Mouse (Mus musculus): ENCODE results near the gene Zfp663. TPM values are rescaled to one million over a fixed set of nuclear protein-coding genes. Genes with fewer than 3 reads are reported as not detected.
A peak's percentile ranks its signal among the peaks of the same experiment; 100 is the strongest.

The Zfp663 gene
- polyA plus RNA-seq, 1 experiment from 2014 or later = 0.58 TPM

- H3K9ac ChIP-seq (ENCODE audit: low read depth, low read length) = no peak overlapping the region
- peak; percentile 81 for DNase-seq (ENCODE audit: low spot score)
- H3K4me1 ChIP-seq (replicated peaks; ENCODE audit: insufficient read depth, low read length) = peaks cover 76% of the 10 kb centered on the region
- H3K36me3 ChIP-seq (ENCODE audit: insufficient read depth, low read length) = peaks cover 4% of the 10 kb centered on the region; the same call in 1 of the 2 replicates
- no peak for TF ChIP-seq CTCF (IDR thresholded peaks at IDR 0.05; ENCODE audit: low read depth)
- H3K27ac ChIP-seq = peak overlapping the region; percentile 87
- 45% methylated on average over 12 of the region's 12 CpGs for WGBS
- ATAC-seq (replicated peaks; ENCODE audit: low FRiP score, low read depth) = no peak
- no peaks in the 10 kb centered on the region for H3K27me3 ChIP-seq (ENCODE audit: insufficient read depth, low read length)
- no peaks in the 10 kb centered on the region for H3K9me3 ChIP-seq (replicated peaks; ENCODE audit: low read length)
- H3K4me3 ChIP-seq (replicated peaks; ENCODE audit: low read depth, low read length) = no peak overlapping the region
- H3K4me2 ChIP-seq (ENCODE audit: low read length) = peak overlapping the region; percentile 32; the same call in 1 of the 2 replicates
Observed at GRCm38 (mm10) chr2:165320531-165321150, 47.9 kb downstream of the Zfp663 start.

- no peak overlapping the region for H3K9ac ChIP-seq (ENCODE audit: low read depth, low read length)
- H3K36me3 ChIP-seq (ENCODE audit: insufficient read depth, low read length) = peaks cover 15% of the 10 kb centered on the region; the same call in 1 of the 2 replicates
- TF ChIP-seq CTCF (IDR thresholded peaks at IDR 0.05; ENCODE audit: low read depth) = no peak
- DNase-seq (ENCODE audit: low spot score) (no peak), ATAC-seq (replicated peaks; ENCODE audit: low FRiP score, low read depth) (no peak)
- 0 out of 2 replicates have a peak overlapping the region, but pooled peaks have one; percentile 87 for H3K27ac ChIP-seq
- no peaks in the 10 kb centered on the region for H3K27me3 ChIP-seq (ENCODE audit: insufficient read depth, low read length)
- 35% methylated on average over 4 of the region's 4 CpGs for WGBS
- H3K9me3 ChIP-seq (replicated peaks; ENCODE audit: low read length) = no peaks in the 10 kb centered on the region
- H3K4me3 ChIP-seq (replicated peaks; ENCODE audit: low read depth, low read length) = no peak overlapping the region
- peaks cover 72% of the 10 kb centered on the region for H3K4me1 ChIP-seq (replicated peaks; ENCODE audit: insufficient read depth, low read length)
- no peak overlapping the region for H3K4me2 ChIP-seq (ENCODE audit: low read length)
Observed at GRCm38 (mm10) chr2:165319503-165319902, 49.0 kb downstream of the Zfp663 start.

- Histone ChIP-seq H3K9me3 (replicated peaks; ENCODE audit: low read length) (no peaks in the 10 kb centered on the region), H3K4me2 (ENCODE audit: low read length) (no peak overlapping the region), H3K9ac (ENCODE audit: low read depth, low read length) (no peak overlapping the region), H3K27me3 (ENCODE audit: insufficient read depth, low read length) (no peaks in the 10 kb centered on the region), H3K36me3 (ENCODE audit: insufficient read depth, low read length) (peaks cover 17% of the 10 kb centered on the region; the same call in 1 of the 2 replicates), H3K27ac (peak overlapping the region; percentile 87), H3K4me3 (replicated peaks; ENCODE audit: low read depth, low read length) (no peak overlapping the region), H3K4me1 (replicated peaks; ENCODE audit: insufficient read depth, low read length) (peaks cover 68% of the 10 kb centered on the region)
- DNase-seq (ENCODE audit: low spot score) = no peak
- 67% methylated on average over 7 of the region's 7 CpGs for WGBS
- no peak for TF ChIP-seq CTCF (IDR thresholded peaks at IDR 0.05; ENCODE audit: low read depth)
- no peak for ATAC-seq (replicated peaks; ENCODE audit: low FRiP score, low read depth)
Observed at GRCm38 (mm10) chr2:165318941-165319340, 49.6 kb downstream of the Zfp663 start.

- Histone ChIP-seq H3K4me3 (replicated peaks; ENCODE audit: low read depth, low read length) (no peak overlapping the region), H3K27ac (peak overlapping the region; percentile 67), H3K4me2 (ENCODE audit: low read length) (no peak overlapping the region), H3K9me3 (replicated peaks; ENCODE audit: low read length) (no peaks in the 10 kb centered on the region), H3K9ac (ENCODE audit: low read depth, low read length) (0 out of 2 replicates have a peak overlapping the region, but pooled peaks have one; percentile 3), H3K27me3 (ENCODE audit: insufficient read depth, low read length) (no peaks in the 10 kb centered on the region), H3K4me1 (replicated peaks; ENCODE audit: insufficient read depth, low read length) (peaks cover 64% of the 10 kb centered on the region), H3K36me3 (ENCODE audit: insufficient read depth, low read length) (peaks cover 22% of the 10 kb centered on the region; the same call in 1 of the 2 replicates)
- TF ChIP-seq CTCF (IDR thresholded peaks at IDR 0.05; ENCODE audit: low read depth) = no peak
- DNase-seq (ENCODE audit: low spot score) (no peak), ATAC-seq (replicated peaks; ENCODE audit: low FRiP score, low read depth) (no peak)
- WGBS = 56% methylated on average over 16 of the region's 16 CpGs
Observed at GRCm38 (mm10) chr2:165317621-165318263, 50.8 kb downstream of the Zfp663 start.

- Histone ChIP-seq H3K27ac (peak overlapping the region; percentile 67), H3K27me3 (ENCODE audit: insufficient read depth, low read length) (no peaks in the 10 kb centered on the region), H3K4me3 (replicated peaks; ENCODE audit: low read depth, low read length) (no peak overlapping the region), H3K36me3 (ENCODE audit: insufficient read depth, low read length) (peaks cover 24% of the 10 kb centered on the region; the same call in 1 of the 2 replicates), H3K9ac (ENCODE audit: low read depth, low read length) (no peak overlapping the region), H3K4me2 (ENCODE audit: low read length) (no peak overlapping the region; the same call in 1 of the 2 replicates), H3K4me1 (replicated peaks; ENCODE audit: insufficient read depth, low read length) (peaks cover 59% of the 10 kb centered on the region), H3K9me3 (replicated peaks; ENCODE audit: low read length) (no peaks in the 10 kb centered on the region)
- TF ChIP-seq CTCF (IDR thresholded peaks at IDR 0.05; ENCODE audit: low read depth) = no peak
- DNase-seq (ENCODE audit: low spot score) = peak; percentile 94
- WGBS = 17% methylated on average over 9 of the region's 9 CpGs
- ATAC-seq (replicated peaks; ENCODE audit: low FRiP score, low read depth) = peak; percentile 66
Observed at GRCm38 (mm10) chr2:165316837-165317473, 51.6 kb downstream of the Zfp663 start.

GRCm38 (mm10) chr2:165316204-165316603 is 52.3 kb downstream of the Zfp663 start:
- Histone ChIP-seq H3K4me1 (replicated peaks; ENCODE audit: insufficient read depth, low read length) (peaks cover 53% of the 10 kb centered on the region), H3K4me2 (ENCODE audit: low read length) (no peak overlapping the region), H3K4me3 (replicated peaks; ENCODE audit: low read depth, low read length) (no peak overlapping the region), H3K9me3 (replicated peaks; ENCODE audit: low read length) (no peaks in the 10 kb centered on the region), H3K9ac (ENCODE audit: low read depth, low read length) (no peak overlapping the region), H3K27me3 (ENCODE audit: insufficient read depth, low read length) (no peaks in the 10 kb centered on the region), H3K27ac (peak overlapping the region; percentile 47; the same call in 1 of the 2 replicates), H3K36me3 (ENCODE audit: insufficient read depth, low read length) (peaks cover 24% of the 10 kb centered on the region; the same call in 1 of the 2 replicates)
- no peak for TF ChIP-seq CTCF (IDR thresholded peaks at IDR 0.05; ENCODE audit: low read depth)
- WGBS = 48% methylated on average over 10 of the region's 10 CpGs
- ATAC-seq (replicated peaks; ENCODE audit: low FRiP score, low read depth) (no peak), DNase-seq (ENCODE audit: low spot score) (no peak)
